Mouse (Mus musculus) MEL (cell line): ENCODE measurements around the gene Homer3. TPM values are rescaled to one million over a fixed set of nuclear protein-coding genes. Genes with fewer than 3 reads are reported as not detected.

Experiments
- DNase-seq: peaks from one replicate; pipeline ENCODE4 v3.0.0; 2011; ENCODE audit warnings: low read depth, low spot score
- H3K27ac ChIP-seq: 2 replicates; pipeline ENCODE4 v1.5.1; 2012; ENCODE audit warnings: low read depth, mild to moderate bottlenecking, control low read depth, low read length, moderate library complexity; ENCODE audit not compliant: control insufficient read depth
- H3K27me3 ChIP-seq, 2 experiments: fragments of 150-350 bp in 1 of 2; sonication (generic) in 1 of 2; 2 replicates each; pipeline ENCODE4 v1.6.1; 2012; ENCODE audit warnings: low read length in 2 of 2, mild to moderate bottlenecking in 2 of 2, improper control_type of control experiment in 1 of 2, moderate library complexity in 1 of 2; ENCODE audit not compliant: insufficient read depth in 2 of 2, control insufficient read depth in 1 of 2
- H3K36me3 ChIP-seq, 2 experiments: 2 replicates each; pipeline ENCODE4 v1.6.1; 2012 to 2014; ENCODE audit warnings: low read length in 2 of 2, improper control_type of control experiment in 1 of 2, inconsistent platforms in 1 of 2, mild to moderate bottlenecking in 1 of 2; ENCODE audit not compliant: insufficient read depth in 2 of 2, control insufficient read depth in 1 of 2
- H3K4me1 ChIP-seq, 2 experiments: fragments of 150-350 bp in 1 of 2; sonication (generic) in 1 of 2; 2 replicates each; pipeline ENCODE4 v1.6.1; 2012; ENCODE audit warnings: low read length in 2 of 2, improper control_type of control experiment in 1 of 2, mild to moderate bottlenecking in 1 of 2; ENCODE audit not compliant: insufficient read depth in 2 of 2, control insufficient read depth in 1 of 2
- H3K4me3 ChIP-seq, 2 experiments: fragments of 150-350 bp in 1 of 2; sonication (generic) in 1 of 2; 2 replicates each; pipeline ENCODE4 v1.5.1; 2012; ENCODE audit warnings: low read depth in 2 of 2, low read length in 2 of 2, mild to moderate bottlenecking in 2 of 2, moderate library complexity in 2 of 2, control low read depth in 1 of 2, improper control_type of control experiment in 1 of 2; ENCODE audit not compliant: control insufficient read depth in 1 of 2, insufficient read depth in 1 of 2
- H3K79me2 ChIP-seq: 2 replicates; pipeline ENCODE4 v1.6.1; 2012; ENCODE audit warnings: mild to moderate bottlenecking, low read length, moderate library complexity; ENCODE audit not compliant: control insufficient read depth, poor library complexity, insufficient read depth
- H3K9ac ChIP-seq: 2 replicates; pipeline ENCODE4 v1.6.1; 2012; ENCODE audit warnings: low read depth, mild to moderate bottlenecking, control low read depth, low read length, moderate library complexity; ENCODE audit not compliant: control insufficient read depth, poor library complexity, severe bottlenecking
- H3K9me3 ChIP-seq: fragments of 150-350 bp; sonication (generic); replicated peaks from 2 replicates; pipeline ENCODE4 v1.6.1; 2012; ENCODE audit warnings: mild to moderate bottlenecking, low read length, improper control_type of control experiment, moderate library complexity; ENCODE audit not compliant: insufficient read depth
- CTCF ChIP-seq, 3 experiments: IDR thresholded peaks in 2 of 3; conservative IDR thresholded peaks in 1 of 3; 2 replicates each; pipeline ENCODE4 v1.5.1; 2011 to 2012; ENCODE audit warnings: low read length in 3 of 3, low read depth in 2 of 3, mild to moderate bottlenecking in 2 of 3, improper control_type of control experiment in 1 of 3, inconsistent platforms in 1 of 3, mixed read lengths in 1 of 3, moderate library complexity in 1 of 3; ENCODE audit not compliant: control insufficient read depth in 1 of 3, insufficient read depth in 1 of 3, poor library complexity in 1 of 3, severe bottlenecking in 1 of 3
- ELF1 ChIP-seq: IDR thresholded peaks from 2 replicates; pipeline ENCODE4 v1.6.1; 2014; ENCODE audit warnings: low read depth, mild to moderate bottlenecking, inconsistent platforms, low read length, improper control_type of control experiment, moderate library complexity
- EP300 ChIP-seq, 2 experiments: IDR thresholded peaks; 2 replicates each; pipeline ENCODE4 v1.6.1; 2011; ENCODE audit warnings: improper control_type of control experiment in 2 of 2, low read length in 2 of 2, low read depth in 1 of 2, mild to moderate bottlenecking in 1 of 2
- GATA1 ChIP-seq: IDR thresholded peaks from 2 replicates; pipeline ENCODE4 v1.6.1; 2011; ENCODE audit warnings: low read depth, low read length, improper control_type of control experiment
- NELFE ChIP-seq: IDR thresholded peaks from 2 replicates; pipeline ENCODE4 v1.6.1; 2011; ENCODE audit warnings: low read depth, low read length, improper control_type of control experiment
- RAD21 ChIP-seq: IDR thresholded peaks from 2 replicates; pipeline ENCODE4 v1.6.1; 2011; ENCODE audit warnings: mild to moderate bottlenecking, low read depth, low read length, improper control_type of control experiment
- USF1 ChIP-seq: IDR thresholded peaks from 2 replicates; pipeline ENCODE4 v1.6.1; 2014; ENCODE audit warnings: low read depth, mild to moderate bottlenecking, inconsistent platforms, low read length, improper control_type of control experiment, moderate library complexity
- ZC3H11A ChIP-seq: IDR thresholded peaks from 2 replicates; pipeline ENCODE4 v1.6.1; 2012; ENCODE audit warnings: low read depth, mild to moderate bottlenecking, inconsistent platforms, low read length, improper control_type of control experiment
- ZMIZ1 ChIP-seq: IDR thresholded peaks from 2 replicates; pipeline ENCODE4 v1.6.1; 2012; ENCODE audit warnings: low read depth, mild to moderate bottlenecking, inconsistent platforms, low read length, improper control_type of control experiment, moderate library complexity
- polyA plus RNA-seq, 2 experiments: library from polyadenylated mRNA; stranded (reverse) in 1 of 2; unstranded in 1 of 2; fragments of >175 nt in 1 of 2; fragments of >200 nt in 1 of 2; gene quantifications; 2 replicates each; pipeline versions ENCODE4 v1.2.1 to v1.2.4; 2012; ENCODE audit warnings: low replicate concordance in 2 of 2, low read depth in 1 of 2; ENCODE audit not compliant: insufficient read length in 2 of 2, insufficient read depth in 1 of 2, missing spikeins in 1 of 2
- total RNA-seq: library from RNA; depleted of rRNA; stranded (reverse); fragments of 300-350 nt; gene quantifications from 2 replicates; pipeline ENCODE4 v1.2.3, GENCODE M21; 2012

Gene Homer3
- total and polyA plus RNA-seq, 3 experiments, result 12.2 to 22.8 TPM; not detected in 1

GRCm38 (mm10) chr8:70330741-70331364 lies 48.2 kb downstream of the Homer3 start:
- Histone ChIP-seq H3K27me3 (no peaks in the 10 kb centered on the region), H3K4me3 (no peak overlapping the region), H3K27ac (no peak overlapping the region), H3K9ac (no peak overlapping the region), H3K79me2 (no peaks in the 10 kb centered on the region), H3K4me1 (peaks cover 13% of the 10 kb centered on the region in 2 experiments), H3K9me3 (no peaks in the 10 kb centered on the region), H3K36me3 (peaks cover 10 to 16% of the 10 kb centered on the region in 2 experiments)
- TF ChIP-seq CTCF (IDR thresholded peaks at IDR 0.05 in 2 of 3, conservative IDR thresholded peaks at IDR 0.05 in 1 of 3; ENCODE audit: control insufficient read depth in 1 of 3, insufficient read depth in 1 of 3, low read depth in 2 of 3, low read length in 3 of 3, poor library complexity in 1 of 3, severe bottlenecking in 1 of 3) (0 out of 6 replicates have a peak, but pooled peaks of 1 of the 3 experiments have one; percentile 1), ELF1 (no peak)
- no peak for DNase-seq

- Histone ChIP-seq H3K4me1 (peaks cover 13% of the 10 kb centered on the region in 2 experiments), H3K27ac (no peak overlapping the region), H3K4me3 (no peak overlapping the region), H3K79me2 (no peaks in the 10 kb centered on the region), H3K9me3 (no peaks in the 10 kb centered on the region), H3K36me3 (peaks cover 10 to 17% of the 10 kb centered on the region in 2 experiments), H3K9ac (no peak overlapping the region), H3K27me3 (no peaks in the 10 kb centered on the region)
- TF ChIP-seq ZMIZ1, result 0 out of 2 replicates have a peak, but pooled peaks have one; percentile 27
- no peak for TF ChIP-seq RAD21
- DNase-seq, result no peak
Measured at GRCm38 (mm10) chr8:70331526-70331925, 48.9 kb downstream of the Homer3 start.

- Histone ChIP-seq H3K9me3 (no peaks in the 10 kb centered on the region), H3K27me3 (no peaks in the 10 kb centered on the region), H3K9ac (no peak overlapping the region), H3K4me3 (no peak overlapping the region), H3K36me3 (peaks cover 10 to 17% of the 10 kb centered on the region in 2 experiments), H3K4me1 (peaks cover 13% of the 10 kb centered on the region in 2 experiments), H3K27ac (no peak overlapping the region), H3K79me2 (no peaks in the 10 kb centered on the region)
- TF ChIP-seq NELFE (no peak), CTCF (IDR thresholded peaks at IDR 0.05 in 2 of 3, conservative IDR thresholded peaks at IDR 0.05 in 1 of 3; ENCODE audit: control insufficient read depth in 1 of 3, insufficient read depth in 1 of 3, low read depth in 2 of 3, low read length in 3 of 3, poor library complexity in 1 of 3, severe bottlenecking in 1 of 3) (peak in 2 of 3 experiments; percentile 3 to 35; a peak in 3 of 6 replicates), EP300 (IDR thresholded peaks at IDR 0.05; ENCODE audit: low read depth in 1 of 2, low read length in 2 of 2) (no peak), USF1 (no peak), ZC3H11A (no peak), GATA1 (no peak)
- DNase-seq, result no peak
Measured at GRCm38 (mm10) chr8:70332070-70332877, 49.6 kb downstream of the Homer3 start.
